Mouse (Mus musculus) CD4-positive naive resting alpha-beta T cell, adult 76 days (primary cell): ENCODE measurements around the gene Ccdc34. TPM values are rescaled to one million over a fixed set of nuclear protein-coding genes. Genes with fewer than 3 reads are reported as not detected.

ENCODE experiments used
- total RNA-seq: library from RNA; stranded (reverse); gene quantifications from one replicate; pipeline ENCODE4 v1.2.4, GENCODE M21; 2023

Ccdc34 gene
- 3.4 TPM for total RNA-seq

DNA sequence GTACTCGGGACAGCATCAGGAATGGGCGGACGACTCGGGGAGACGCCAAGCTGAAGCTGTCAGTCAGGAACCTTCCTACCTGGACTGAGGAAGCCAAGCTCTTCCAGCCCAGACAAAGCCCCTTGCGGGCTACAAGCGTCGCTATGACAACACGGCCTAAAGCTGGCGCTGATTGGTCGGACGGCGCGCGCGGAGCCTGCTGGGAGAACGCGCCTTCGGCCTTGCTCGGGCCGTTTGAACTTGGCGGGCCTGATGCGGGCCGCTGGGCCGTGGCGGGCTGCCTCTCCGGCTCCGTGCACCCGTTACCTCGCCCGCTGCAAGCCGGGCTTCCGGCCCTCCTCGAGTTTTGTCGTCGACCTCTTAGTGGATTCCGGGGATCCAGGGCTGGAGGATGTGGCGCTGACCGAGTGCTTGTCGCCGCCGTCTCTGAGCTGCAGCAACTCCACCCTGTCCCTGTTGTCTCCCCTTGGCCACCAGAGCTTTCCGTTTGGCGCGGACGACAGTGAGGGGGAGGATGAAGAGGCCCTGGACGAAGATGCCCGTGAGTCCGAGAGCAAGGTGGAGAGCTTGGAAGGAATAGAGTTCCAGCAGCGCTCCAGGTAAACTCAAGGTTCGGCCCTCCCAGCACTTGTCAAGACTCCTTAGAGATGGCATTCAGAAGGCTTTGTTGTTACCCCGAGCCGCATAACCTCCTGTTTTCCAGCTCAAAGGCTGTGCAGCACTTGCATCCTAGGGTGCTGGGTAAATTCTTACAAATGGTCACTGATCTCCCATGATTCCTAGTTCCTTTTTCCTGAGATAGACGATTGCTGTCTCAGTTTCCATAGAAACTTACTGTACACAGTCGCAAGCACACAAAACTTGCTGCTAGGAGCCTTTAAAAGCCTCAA, at the start of gene Ccdc34:
Gene Ccdc34, plus strand, starts transcription at position 202 of the 890 bp plus-strand sequence.

Other genes with a start within 250 kb of the Ccdc34 start
- 66.0 TPM for gene Lin7c, start 127.0 kb upstream of the Ccdc34 start, total RNA-seq
- gene Lgr4, start 100.2 kb upstream of the Ccdc34 start, total RNA-seq: 0.29 TPM